Mouse (Mus musculus): ENCODE results near the gene Slc43a1. TPM values are rescaled to one million over a fixed set of nuclear protein-coding genes. Genes with fewer than 3 reads are reported as not detected.

Gene Slc43a1
- 1.5 and 1.6 TPM in 2 replicates for polyA plus RNA-seq (2015; fragmentation: Nextera tagmentation; extraction: Ambion mirVana)

DNA sequence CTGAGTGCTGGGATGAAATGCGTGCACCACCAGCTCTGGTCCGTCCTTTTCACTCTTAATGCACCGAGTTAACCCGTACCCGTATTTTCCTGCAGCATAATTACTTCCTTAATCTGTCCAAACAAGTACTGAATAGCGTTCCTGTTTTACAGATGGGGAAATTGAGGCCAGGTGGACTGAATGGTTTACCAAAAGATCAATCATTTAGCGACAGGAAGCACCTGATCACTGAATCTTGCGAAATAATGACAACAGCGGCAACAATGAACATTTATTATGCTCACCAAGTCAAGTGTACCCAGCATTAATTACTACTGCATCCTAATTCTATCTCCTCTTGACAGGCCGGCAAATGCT, at the start of gene Slc43a1:
TSS of gene Slc43a1 (plus strand) at position 258 of the 357 bp plus-strand sequence.
- Histone ChIP-seq H3K27me3 (replicated peaks; ENCODE audit: control insufficient read depth, insufficient read depth, low read length) (peaks cover 29% of the 10 kb centered on the region), H3K27ac (ENCODE audit: low read depth, low read length) (no peak within 1 kb of the TSS)

DNA sequence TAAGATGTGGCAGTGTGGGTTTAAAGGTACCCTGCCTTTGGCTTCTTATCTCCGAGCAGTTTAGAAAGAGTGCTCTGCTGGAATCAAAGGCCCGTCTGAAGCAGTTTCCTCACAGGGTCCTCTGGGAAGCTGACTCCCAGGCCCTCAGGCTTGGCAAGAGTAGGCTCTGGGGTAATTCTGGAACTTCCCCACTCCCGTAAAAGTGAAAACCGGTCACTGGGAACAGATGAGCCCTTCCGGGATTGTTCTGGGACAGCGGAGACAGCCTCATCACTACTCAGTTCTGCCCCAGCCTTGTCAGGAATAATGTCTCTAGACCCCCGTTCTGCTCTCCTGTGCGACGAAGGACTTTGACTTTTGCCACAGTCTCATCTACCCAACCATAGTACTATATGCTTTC, 48.2 kb upstream of the Slc43a1 start:
- WGBS, result 48% methylated on average over 9 of the region's 9 CpGs
- no peaks in the 10 kb centered on the region for H3K9me3 ChIP-seq (ENCODE audit: control insufficient read depth, low read length)
- no peak overlapping the region for H3K4me3 ChIP-seq (ENCODE audit: low read length)
- no peaks in the 10 kb centered on the region for H3K36me3 ChIP-seq (ENCODE audit: control insufficient read depth, insufficient read depth, low read length)
- H3K9ac ChIP-seq (ENCODE audit: low read depth, low read length), result no peak overlapping the region
- ATAC-seq, result no peak
- H3K27me3 ChIP-seq (replicated peaks; ENCODE audit: control insufficient read depth, insufficient read depth, low read length), result no peaks in the 10 kb centered on the region
- no peak overlapping the region for H3K27ac ChIP-seq (ENCODE audit: low read depth, low read length)
- no peaks in the 10 kb centered on the region for H3K4me1 ChIP-seq (ENCODE audit: control insufficient read depth, insufficient read depth, low read depth, low read length)
- no peak overlapping the region for H3K4me2 ChIP-seq (ENCODE audit: low read length)

More for the DNA sequence above, at the start of gene Slc43a1:
- no peak for ATAC-seq
- peaks cover 19% of the 10 kb centered on the region for H3K4me1 ChIP-seq (ENCODE audit: control insufficient read depth, insufficient read depth, low read depth, low read length)
- H3K9me3 ChIP-seq (ENCODE audit: control insufficient read depth, low read length), result no peaks in the 10 kb centered on the region
- peak within 1 kb of the TSS; percentile 64 for H3K4me3 ChIP-seq (ENCODE audit: low read length)
- peak within 1 kb of the TSS; percentile 66 for H3K9ac ChIP-seq (ENCODE audit: low read depth, low read length)
- WGBS, result 20% methylated on average over 10 of the region's 10 CpGs
- peak within 1 kb of the TSS; percentile 99 for H3K4me2 ChIP-seq (ENCODE audit: low read length)
- no peaks in the 10 kb centered on the region for H3K36me3 ChIP-seq (ENCODE audit: control insufficient read depth, insufficient read depth, low read length)

DNA sequence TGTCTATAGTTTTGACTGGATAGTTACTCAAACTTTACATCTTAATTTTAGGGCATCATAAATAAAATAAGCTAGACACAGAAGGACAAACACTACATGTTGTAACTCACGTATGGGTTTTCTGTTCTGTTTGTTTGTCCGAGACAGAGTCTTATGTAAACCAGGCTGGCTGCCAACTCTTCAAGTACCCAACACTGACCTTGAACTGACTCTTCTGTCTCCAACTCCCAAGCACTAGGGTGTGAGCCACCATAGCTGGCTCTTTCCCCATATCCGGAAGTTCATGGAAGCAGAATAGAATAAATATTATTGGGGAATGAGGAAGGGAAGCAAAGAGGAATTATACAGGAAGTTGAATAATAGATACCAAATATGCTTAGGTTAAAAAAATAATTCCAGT, 46.1 kb upstream of the Slc43a1 start:
- 82% methylated on average over 3 of the region's 3 CpGs for WGBS
- Histone ChIP-seq H3K4me3 (ENCODE audit: low read length) (no peak overlapping the region), H3K27ac (ENCODE audit: low read depth, low read length) (no peak overlapping the region), H3K4me2 (ENCODE audit: low read length) (no peak overlapping the region), H3K9ac (ENCODE audit: low read depth, low read length) (no peak overlapping the region), H3K36me3 (ENCODE audit: control insufficient read depth, insufficient read depth, low read length) (no peaks in the 10 kb centered on the region), H3K9me3 (ENCODE audit: control insufficient read depth, low read length) (no peaks in the 10 kb centered on the region), H3K4me1 (ENCODE audit: control insufficient read depth, insufficient read depth, low read depth, low read length) (no peaks in the 10 kb centered on the region), H3K27me3 (replicated peaks; ENCODE audit: control insufficient read depth, insufficient read depth, low read length) (no peaks in the 10 kb centered on the region)
- no peak for ATAC-seq

DNA sequence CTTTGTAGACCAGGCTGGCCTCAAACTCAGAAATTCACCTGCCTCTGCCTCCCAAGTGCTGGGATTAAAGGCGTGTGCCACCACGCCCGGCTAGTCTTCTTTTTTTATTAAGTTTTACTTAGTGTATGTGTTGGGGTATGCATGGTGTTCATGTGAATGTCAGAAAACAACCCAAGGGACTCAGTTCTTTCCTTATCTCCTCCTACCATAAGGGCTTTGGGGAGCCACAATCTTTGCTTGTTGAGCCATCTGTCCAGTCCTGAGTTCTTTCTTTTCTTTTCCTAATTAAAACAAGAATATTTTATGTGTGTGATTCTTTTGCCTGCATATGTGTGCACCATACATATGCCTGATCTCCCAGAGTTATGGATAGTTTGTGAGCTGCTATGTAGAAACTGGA, 45.5 kb upstream of the Slc43a1 start:
- no peaks in the 10 kb centered on the region for H3K36me3 ChIP-seq (ENCODE audit: control insufficient read depth, insufficient read depth, low read length)
- no peaks in the 10 kb centered on the region for H3K9me3 ChIP-seq (ENCODE audit: control insufficient read depth, low read length)
- H3K4me1 ChIP-seq (ENCODE audit: control insufficient read depth, insufficient read depth, low read depth, low read length), result peaks cover 2% of the 10 kb centered on the region; the same call in 1 of the 2 replicates
- no peak overlapping the region for H3K4me3 ChIP-seq (ENCODE audit: low read length)
- H3K9ac ChIP-seq (ENCODE audit: low read depth, low read length), result no peak overlapping the region
- 93% methylated on average over 3 of the region's 3 CpGs for WGBS
- no peak overlapping the region for H3K27ac ChIP-seq (ENCODE audit: low read depth, low read length)
- ATAC-seq, result no peak
- no peaks in the 10 kb centered on the region for H3K27me3 ChIP-seq (replicated peaks; ENCODE audit: control insufficient read depth, insufficient read depth, low read length)
- H3K4me2 ChIP-seq (ENCODE audit: low read length), result no peak overlapping the region

DNA sequence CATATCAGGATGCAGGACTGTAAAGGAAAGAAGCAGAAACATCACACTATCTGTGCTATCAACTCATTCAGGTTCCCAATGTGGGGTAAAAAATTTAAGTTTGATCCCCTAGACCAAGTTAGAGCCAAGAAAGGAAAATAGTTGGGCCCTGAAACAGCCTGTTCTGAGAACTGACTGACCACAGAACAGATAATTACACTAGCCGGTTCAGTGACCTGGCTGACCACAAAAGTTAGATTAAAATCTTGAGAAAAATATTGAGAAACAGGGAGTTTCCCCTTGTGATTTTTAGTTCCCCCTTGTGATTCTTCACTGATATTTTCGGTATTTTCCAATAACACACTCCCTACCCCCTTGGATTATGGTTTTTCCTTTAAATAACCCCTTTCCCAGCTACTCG, 44.8 kb upstream of the Slc43a1 start:
- Histone ChIP-seq H3K9me3 (ENCODE audit: control insufficient read depth, low read length) (no peaks in the 10 kb centered on the region), H3K27ac (ENCODE audit: low read depth, low read length) (no peak overlapping the region), H3K4me1 (ENCODE audit: control insufficient read depth, insufficient read depth, low read depth, low read length) (peaks cover 2% of the 10 kb centered on the region; the same call in 1 of the 2 replicates), H3K9ac (ENCODE audit: low read depth, low read length) (no peak overlapping the region), H3K4me3 (ENCODE audit: low read length) (no peak overlapping the region), H3K36me3 (ENCODE audit: control insufficient read depth, insufficient read depth, low read length) (no peaks in the 10 kb centered on the region), H3K27me3 (replicated peaks; ENCODE audit: control insufficient read depth, insufficient read depth, low read length) (no peaks in the 10 kb centered on the region), H3K4me2 (ENCODE audit: low read length) (no peak overlapping the region)
- 92% methylated on average over 3 of the region's 3 CpGs for WGBS
- ATAC-seq, result no peak

DNA sequence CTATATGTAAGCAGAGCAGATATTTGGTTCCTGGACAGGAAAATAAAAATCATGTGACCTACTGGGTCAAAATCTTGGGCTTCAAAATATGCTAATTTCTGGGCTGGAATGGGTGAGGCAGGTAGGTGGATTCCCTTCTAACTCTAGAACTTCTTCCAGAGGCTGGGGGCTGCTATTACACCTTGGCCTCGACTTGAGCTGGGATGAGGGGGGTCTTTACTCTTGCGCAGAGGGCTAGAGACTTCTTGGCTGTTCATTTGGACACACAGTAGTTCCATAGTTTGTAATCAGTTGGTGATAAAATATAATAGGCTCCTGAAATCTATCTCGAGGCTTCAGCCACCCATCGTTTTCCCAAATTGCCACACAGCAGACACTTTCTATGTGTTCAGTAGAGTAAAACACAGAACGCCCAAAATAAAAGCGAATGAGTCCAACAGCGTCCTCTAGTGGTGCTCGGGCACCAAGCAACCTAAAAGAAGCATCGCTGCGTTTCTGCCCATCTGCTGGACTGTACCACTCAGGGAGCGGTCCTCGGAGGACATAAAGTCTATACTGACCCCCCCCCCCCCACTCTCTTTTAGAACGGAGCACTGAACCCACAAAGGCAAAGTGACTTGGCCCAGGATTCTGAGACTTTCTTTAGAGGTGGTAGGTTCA, 40.7 kb upstream of the Slc43a1 start:
- peak; percentile 79 for ATAC-seq
- H3K4me2 ChIP-seq (ENCODE audit: low read length), result peak overlapping the region; percentile 99
- no peaks in the 10 kb centered on the region for H3K27me3 ChIP-seq (replicated peaks; ENCODE audit: control insufficient read depth, insufficient read depth, low read length)
- peaks cover 2% of the 10 kb centered on the region; the same call in 1 of the 2 replicates for H3K4me1 ChIP-seq (ENCODE audit: control insufficient read depth, insufficient read depth, low read depth, low read length)
- no peaks in the 10 kb centered on the region for H3K9me3 ChIP-seq (ENCODE audit: control insufficient read depth, low read length)
- 8% methylated on average over 13 of the region's 13 CpGs for WGBS
- H3K9ac ChIP-seq (ENCODE audit: low read depth, low read length), result peak overlapping the region; percentile 72
- H3K4me3 ChIP-seq (ENCODE audit: low read length), result peak overlapping the region; percentile 64
- no peaks in the 10 kb centered on the region for H3K36me3 ChIP-seq (ENCODE audit: control insufficient read depth, insufficient read depth, low read length)
- H3K27ac ChIP-seq (ENCODE audit: low read depth, low read length), result peak overlapping the region; percentile 72; the same call in 1 of the 2 replicates

DNA sequence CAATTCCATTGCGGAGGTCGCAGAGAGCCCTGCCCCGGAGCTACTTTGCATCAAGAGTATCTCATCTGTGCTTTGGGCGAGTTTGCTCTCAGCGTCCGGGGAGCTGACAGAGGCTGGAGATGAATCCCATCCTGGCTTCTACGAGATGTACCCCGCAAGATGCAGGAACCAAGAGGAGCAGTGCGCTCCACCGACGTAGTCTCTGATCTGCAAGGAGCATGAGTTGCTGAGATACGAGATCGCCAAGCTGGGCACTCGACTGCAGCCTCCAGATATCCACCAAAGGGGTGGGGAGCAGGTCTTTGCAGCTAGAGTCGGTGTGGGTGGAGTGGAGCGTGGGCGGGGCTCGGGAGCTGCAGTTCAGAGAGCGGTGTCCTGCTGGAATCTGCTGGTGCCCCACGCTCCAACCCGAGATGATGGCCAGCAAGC, 40.1 kb upstream of the Slc43a1 start, which contains the start of gene Ube2l6:
TSS of gene Ube2l6 (plus strand) at position 336 of the 429 bp plus-strand sequence.
- ATAC-seq, result peak; percentile 74
- Histone ChIP-seq H3K4me1 (ENCODE audit: control insufficient read depth, insufficient read depth, low read depth, low read length) (peaks cover 2% of the 10 kb centered on the region; the same call in 1 of the 2 replicates), H3K9ac (ENCODE audit: low read depth, low read length) (peak within 1 kb of the TSS; percentile 72), H3K4me3 (ENCODE audit: low read length) (peak within 1 kb of the TSS; percentile 64), H3K27me3 (replicated peaks; ENCODE audit: control insufficient read depth, insufficient read depth, low read length) (no peaks in the 10 kb centered on the region), H3K9me3 (ENCODE audit: control insufficient read depth, low read length) (no peaks in the 10 kb centered on the region), H3K36me3 (ENCODE audit: control insufficient read depth, insufficient read depth, low read length) (no peaks in the 10 kb centered on the region), H3K4me2 (ENCODE audit: low read length) (peak within 1 kb of the TSS; percentile 99), H3K27ac (ENCODE audit: low read depth, low read length) (peak within 1 kb of the TSS; percentile 72)
- WGBS, result under 1% methylated on average over 21 of the region's 21 CpGs

DNA sequence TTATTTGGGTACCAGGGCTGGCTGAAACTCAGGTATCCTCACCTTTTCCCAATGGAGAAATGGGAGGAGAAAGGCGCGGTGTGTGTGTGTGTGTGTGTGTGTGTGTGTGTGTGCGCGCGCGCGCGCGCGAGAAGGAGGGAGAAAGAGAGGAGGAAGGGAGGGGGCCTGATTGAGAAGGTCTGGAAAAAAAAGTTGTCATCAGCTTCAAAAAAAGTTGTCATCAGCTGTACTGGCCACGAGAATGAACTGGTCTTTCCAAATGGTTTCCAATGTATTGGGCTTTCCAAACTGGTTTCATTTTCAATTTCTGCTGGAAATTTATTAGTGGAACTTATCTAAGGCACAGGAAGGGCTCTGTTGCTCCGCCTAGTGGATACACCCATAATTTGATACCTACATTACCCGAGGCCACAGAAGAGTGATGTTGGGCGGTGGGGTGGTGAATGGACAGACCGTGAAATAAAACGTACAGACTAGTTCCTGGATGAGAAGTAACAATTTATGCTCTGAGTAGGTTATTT, 39.5 kb upstream of the Slc43a1 start:
- Histone ChIP-seq H3K9ac (ENCODE audit: low read depth, low read length) (peak overlapping the region; percentile 72), H3K9me3 (ENCODE audit: control insufficient read depth, low read length) (no peaks in the 10 kb centered on the region), H3K27me3 (replicated peaks; ENCODE audit: control insufficient read depth, insufficient read depth, low read length) (no peaks in the 10 kb centered on the region), H3K4me2 (ENCODE audit: low read length) (peak overlapping the region; percentile 99), H3K36me3 (ENCODE audit: control insufficient read depth, insufficient read depth, low read length) (no peaks in the 10 kb centered on the region), H3K27ac (ENCODE audit: low read depth, low read length) (peak overlapping the region; percentile 72), H3K4me1 (ENCODE audit: control insufficient read depth, insufficient read depth, low read depth, low read length) (peaks cover 2% of the 10 kb centered on the region; the same call in 1 of the 2 replicates), H3K4me3 (ENCODE audit: low read length) (peak overlapping the region; percentile 64)
- ATAC-seq, result peak; percentile 70
- WGBS, result 0% methylated on average over 16 of the region's 16 CpGs

DNA sequence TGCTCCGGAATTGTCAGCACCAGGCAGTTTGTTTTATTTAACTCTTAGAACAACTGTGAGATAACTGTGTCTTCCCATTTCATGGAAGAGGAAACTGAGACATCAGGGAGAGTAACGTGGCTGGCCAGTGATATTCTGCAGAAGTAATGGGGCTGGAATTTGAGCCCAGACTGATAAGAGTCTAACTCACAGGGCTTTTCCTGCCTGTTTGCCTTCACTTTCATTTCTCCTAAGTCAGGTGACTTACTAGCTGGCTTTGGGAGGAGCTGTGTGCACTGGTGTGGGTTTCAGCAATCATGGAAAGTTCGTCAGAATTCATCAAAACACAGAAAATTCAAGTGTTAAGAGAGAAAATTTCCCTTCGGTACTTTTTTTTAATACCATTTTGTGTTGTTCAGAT, 38.3 kb upstream of the Slc43a1 start:
- peaks cover 2% of the 10 kb centered on the region; the same call in 1 of the 2 replicates for H3K4me1 ChIP-seq (ENCODE audit: control insufficient read depth, insufficient read depth, low read depth, low read length)
- H3K4me3 ChIP-seq (ENCODE audit: low read length), result no peak overlapping the region
- H3K36me3 ChIP-seq (ENCODE audit: control insufficient read depth, insufficient read depth, low read length), result no peaks in the 10 kb centered on the region
- H3K27me3 ChIP-seq (replicated peaks; ENCODE audit: control insufficient read depth, insufficient read depth, low read length), result no peaks in the 10 kb centered on the region
- H3K4me2 ChIP-seq (ENCODE audit: low read length), result no peak overlapping the region
- 83% methylated on average over 4 of the region's 4 CpGs for WGBS
- no peak overlapping the region for H3K27ac ChIP-seq (ENCODE audit: low read depth, low read length)
- no peak overlapping the region for H3K9ac ChIP-seq (ENCODE audit: low read depth, low read length)
- H3K9me3 ChIP-seq (ENCODE audit: control insufficient read depth, low read length), result no peaks in the 10 kb centered on the region
- no peak for ATAC-seq
